Mouse (Mus musculus) small intestine, adult 2 months (tissue): ENCODE measurements around the gene Nrd1.

Experiments
- CTCF ChIP-seq: fragments of 200-500 bp; IDR thresholded peaks from 2 replicates; pipeline ENCODE4 v1.5.1; 2012; ENCODE audit warnings: low read depth, mild to moderate bottlenecking, control low read depth, inconsistent platforms, low read length, moderate library complexity, mixed read lengths; ENCODE audit not compliant: insufficient replicate concordance, insufficient read length; ENCODE audit errors: extremely low read depth
- POLR2A ChIP-seq: fragments of 200-500 bp; IDR thresholded peaks from 2 replicates; pipeline ENCODE4 v1.6.1; 2012; ENCODE audit warnings: low read depth, mild to moderate bottlenecking, control low read depth, inconsistent platforms, low read length, moderate library complexity

- TF ChIP-seq CTCF: no peak
- no peak for TF ChIP-seq POLR2A
Measured at GRCm38 (mm10) chr4:109059255-109059821, 58.9 kb downstream of the Nrd1 start.
